Mouse (Mus musculus): ENCODE results near the gene Mnd1. TPM values are rescaled to one million over a fixed set of nuclear protein-coding genes. Genes with fewer than 3 reads are reported as not detected.

The Mnd1 gene
- polyA plus RNA-seq, 1 experiment from 2014 or later: 10.7 TPM

- H3K27ac ChIP-seq (replicated peaks): no peak overlapping the region
- no peaks in the 10 kb centered on the region for H3K4me1 ChIP-seq (replicated peaks; ENCODE audit: control insufficient read depth, insufficient read depth)
- DNase-seq (ENCODE audit: low spot score) (no peak), ATAC-seq (ENCODE audit: low FRiP score, low TSS enrichment) (no peak)
- H3K4me3 ChIP-seq (ENCODE audit: low read depth, low read length): no peak overlapping the region
- H3K27me3 ChIP-seq (ENCODE audit: control insufficient read depth, insufficient read depth, low read length): no peaks in the 10 kb centered on the region
- no peak overlapping the region for H3K4me2 ChIP-seq (replicated peaks; ENCODE audit: low read depth)
- peaks cover 7% of the 10 kb centered on the region; the same call in 1 of the 2 replicates for H3K36me3 ChIP-seq (ENCODE audit: control insufficient read depth, insufficient read depth, low read length)
- H3K9ac ChIP-seq (ENCODE audit: low read length): no peak overlapping the region
- no peaks in the 10 kb centered on the region for H3K9me3 ChIP-seq (ENCODE audit: control insufficient read depth, low read length)
- TF ChIP-seq EP300 (optimal IDR thresholded peaks at IDR 0.05): no peak
- peak; percentile 58 for TF ChIP-seq CTCF (IDR thresholded peaks at IDR 0.05; ENCODE audit: low read depth)
- WGBS: 74% methylated on average over 8 of the region's 8 CpGs
These were observed 13.9 kb upstream of the Mnd1 start for GRCm38 (mm10) chr3:84169393-84170005.

- no peak for DNase-seq (ENCODE audit: low spot score)
- H3K27ac ChIP-seq (replicated peaks): no peak overlapping the region
- no peak overlapping the region for H3K4me2 ChIP-seq (replicated peaks; ENCODE audit: low read depth)
These were observed 13.4 kb upstream of the Mnd1 start for GRCm38 (mm10) chr3:84168943-84169342.

GRCm38 (mm10) chr3:84166073-84166472 is 10.5 kb upstream of the Mnd1 start:
- no peak overlapping the region for H3K4me3 ChIP-seq (ENCODE audit: low read depth, low read length)
- peaks cover 10% of the 10 kb centered on the region; the same call in 1 of the 2 replicates for H3K36me3 ChIP-seq (ENCODE audit: control insufficient read depth, insufficient read depth, low read length)
- no peak overlapping the region for H3K4me2 ChIP-seq (replicated peaks; ENCODE audit: low read depth)
- DNase-seq (ENCODE audit: low spot score) (no peak), ATAC-seq (ENCODE audit: low FRiP score, low TSS enrichment) (no peak)
- no peak for TF ChIP-seq CTCF (IDR thresholded peaks at IDR 0.05; ENCODE audit: low read depth)
- no peak for TF ChIP-seq EP300 (optimal IDR thresholded peaks at IDR 0.05)
- H3K27ac ChIP-seq (replicated peaks): no peak overlapping the region
- no peaks in the 10 kb centered on the region for H3K27me3 ChIP-seq (ENCODE audit: control insufficient read depth, insufficient read depth, low read length)
- H3K4me1 ChIP-seq (replicated peaks; ENCODE audit: control insufficient read depth, insufficient read depth): no peaks in the 10 kb centered on the region
- no peaks in the 10 kb centered on the region for H3K9me3 ChIP-seq (ENCODE audit: control insufficient read depth, low read length)
- 89% methylated on average over 5 of the region's 5 CpGs for WGBS
- H3K9ac ChIP-seq (ENCODE audit: low read length): no peak overlapping the region

More at GRCm38 (mm10) chr3:84168943-84169342, 13.4 kb upstream of the Mnd1 start:
- Histone ChIP-seq H3K36me3 (ENCODE audit: control insufficient read depth, insufficient read depth, low read length) (peaks cover 10% of the 10 kb centered on the region; the same call in 1 of the 2 replicates), H3K9me3 (ENCODE audit: control insufficient read depth, low read length) (no peaks in the 10 kb centered on the region), H3K4me1 (replicated peaks; ENCODE audit: control insufficient read depth, insufficient read depth) (no peaks in the 10 kb centered on the region), H3K9ac (ENCODE audit: low read length) (no peak overlapping the region), H3K4me3 (ENCODE audit: low read depth, low read length) (no peak overlapping the region), H3K27me3 (ENCODE audit: control insufficient read depth, insufficient read depth, low read length) (no peaks in the 10 kb centered on the region)
- WGBS: 89% methylated on average over 6 of the region's 6 CpGs
- no peak for ATAC-seq (ENCODE audit: low FRiP score, low TSS enrichment)
- TF ChIP-seq EP300 (optimal IDR thresholded peaks at IDR 0.05): no peak

GRCm38 (mm10) chr3:84165391-84165790 is 9.8 kb upstream of the Mnd1 start:
- H3K36me3 ChIP-seq (ENCODE audit: control insufficient read depth, insufficient read depth, low read length): peaks cover 10% of the 10 kb centered on the region; the same call in 1 of the 2 replicates
- TF ChIP-seq EP300 (optimal IDR thresholded peaks at IDR 0.05): no peak
- TF ChIP-seq CTCF (IDR thresholded peaks at IDR 0.05; ENCODE audit: low read depth): no peak
- whole genome bisulfite sequencing: 92% methylated on average over 3 of the region's 3 CpGs
- H3K4me1 ChIP-seq (replicated peaks; ENCODE audit: control insufficient read depth, insufficient read depth): no peaks in the 10 kb centered on the region
- H3K4me3 ChIP-seq (ENCODE audit: low read depth, low read length): no peak overlapping the region
- H3K27ac ChIP-seq (replicated peaks): no peak overlapping the region
- H3K4me2 ChIP-seq (replicated peaks; ENCODE audit: low read depth): no peak overlapping the region
- H3K9me3 ChIP-seq (ENCODE audit: control insufficient read depth, low read length): no peaks in the 10 kb centered on the region
- no peak overlapping the region for H3K9ac ChIP-seq (ENCODE audit: low read length)
- no peak for ATAC-seq (ENCODE audit: low FRiP score, low TSS enrichment)
- no peak for DNase-seq (ENCODE audit: low spot score)
- no peaks in the 10 kb centered on the region for H3K27me3 ChIP-seq (ENCODE audit: control insufficient read depth, insufficient read depth, low read length)

GRCm38 (mm10) chr3:84157559-84158350 is 2.2 kb upstream of the Mnd1 start:
- Histone ChIP-seq H3K36me3 (ENCODE audit: control insufficient read depth, insufficient read depth, low read length) (no peaks in the 10 kb centered on the region; the same call in 1 of the 2 replicates), H3K27me3 (ENCODE audit: control insufficient read depth, insufficient read depth, low read length) (no peaks in the 10 kb centered on the region), H3K4me1 (replicated peaks; ENCODE audit: control insufficient read depth, insufficient read depth) (0 out of 2 replicates have a peak, but pooled peaks cover 2% of the 10 kb centered on the region), H3K9ac (ENCODE audit: low read length) (no peak overlapping the region), H3K9me3 (ENCODE audit: control insufficient read depth, low read length) (no peaks in the 10 kb centered on the region), H3K4me2 (replicated peaks; ENCODE audit: low read depth) (no peak overlapping the region), H3K27ac (replicated peaks) (no peak overlapping the region), H3K4me3 (ENCODE audit: low read depth, low read length) (no peak overlapping the region)
- TF ChIP-seq CTCF (IDR thresholded peaks at IDR 0.05; ENCODE audit: low read depth) (no peak), EP300 (optimal IDR thresholded peaks at IDR 0.05) (no peak)
- DNase-seq (ENCODE audit: low spot score) (no peak), ATAC-seq (ENCODE audit: low FRiP score, low TSS enrichment) (no peak)
- WGBS: 72% methylated on average over 4 of the region's 4 CpGs

- no peak overlapping the region for H3K9ac ChIP-seq (ENCODE audit: low read length)
- no peak for TF ChIP-seq EP300 (optimal IDR thresholded peaks at IDR 0.05)
- no peak for TF ChIP-seq CTCF (IDR thresholded peaks at IDR 0.05; ENCODE audit: low read depth)
- no peaks in the 10 kb centered on the region for H3K9me3 ChIP-seq (ENCODE audit: control insufficient read depth, low read length)
- no peak overlapping the region for H3K4me3 ChIP-seq (ENCODE audit: low read depth, low read length)
- H3K4me2 ChIP-seq (replicated peaks; ENCODE audit: low read depth): no peak overlapping the region
- no peaks in the 10 kb centered on the region for H3K27me3 ChIP-seq (ENCODE audit: control insufficient read depth, insufficient read depth, low read length)
- no peak overlapping the region for H3K27ac ChIP-seq (replicated peaks)
- no peak for DNase-seq (ENCODE audit: low spot score)
- no peaks in the 10 kb centered on the region; the same call in 1 of the 2 replicates for H3K36me3 ChIP-seq (ENCODE audit: control insufficient read depth, insufficient read depth, low read length)
- WGBS: 45% methylated on average over 4 of the region's 4 CpGs
- 0 out of 2 replicates have a peak, but pooled peaks cover 2% of the 10 kb centered on the region for H3K4me1 ChIP-seq (replicated peaks; ENCODE audit: control insufficient read depth, insufficient read depth)
- ATAC-seq (ENCODE audit: low FRiP score, low TSS enrichment): no peak
These were observed 1.4 kb upstream of the Mnd1 start for GRCm38 (mm10) chr3:84157011-84157410.
